In the genomic region with DNA sequence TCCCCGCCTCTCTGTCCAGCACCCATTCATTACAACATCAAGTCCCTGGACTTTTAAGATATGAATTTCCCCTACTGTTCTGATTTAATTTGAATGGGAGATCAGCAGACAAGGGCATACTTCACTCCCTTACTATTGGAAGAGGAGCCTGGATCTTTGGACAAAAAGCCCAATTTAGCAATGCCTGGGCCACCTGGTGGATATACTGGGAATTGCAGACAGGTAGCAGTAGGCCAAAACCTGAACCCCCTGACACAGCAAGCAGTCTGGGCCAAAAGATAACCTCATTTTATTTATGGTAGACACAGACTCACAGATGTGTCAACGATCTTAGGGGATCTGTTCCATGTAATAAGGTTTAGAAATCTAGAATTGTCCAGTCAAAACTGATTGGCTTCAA, we compare ENCODE assay signal across 9 mouse cellular contexts. TPM values are rescaled to one million over a fixed set of nuclear protein-coding genes. Genes with fewer than 3 reads are reported as not detected.
A peak's percentile ranks its signal among the peaks of the same experiment; 100 is the strongest.
DNase-seq lines count a peak whose midpoint lies in the region; ATAC-seq and TF ChIP-seq lines count a peak whose summit lies in the region.
"Had no signal": no experiment of that assay in that cellular context is flagged by ENCODE, and none has a peak within 500 bp of the region (broad histone marks: within the 10 kb centered on the region; RNA-seq: fewer than 3 reads in every experiment).

No protein-coding gene starts in this region.

- no peaks in the 10 kb centered on the region for H3K4me1 ChIP-seq in hindbrain, embryonic 14.5 days (replicated peaks; ENCODE audit: control insufficient read depth, insufficient read depth, low read length)
- no peaks in the 10 kb centered on the region for H3K4me1 ChIP-seq in hindbrain, embryonic 13.5 days (replicated peaks)
- H3K4me1 ChIP-seq in ES-E14 (ENCODE audit: control insufficient read depth in 2 of 2, insufficient read depth in 2 of 2, low read length in 2 of 2, poor library complexity in 1 of 2) = no peaks in the 10 kb centered on the region
- no peaks in the 10 kb centered on the region for H3K4me1 ChIP-seq in kidney, postnatal 0 days (replicated peaks; ENCODE audit: insufficient read depth, low read length)

- H3K27ac ChIP-seq in hindbrain, embryonic 14.5 days = no peak overlapping the region
- H3K27ac ChIP-seq in hindbrain, embryonic 13.5 days = no peak overlapping the region
- H3K27ac ChIP-seq in ES-E14 (ENCODE audit: insufficient read depth, low read depth, low read length, poor library complexity, severe bottlenecking) = no peak overlapping the region
- no peak overlapping the region for H3K27ac ChIP-seq in kidney, postnatal 0 days
- H3K27ac ChIP-seq: macrophage had no signal

- no peak overlapping the region for H3K4me2 ChIP-seq in hindbrain, embryonic 14.5 days (replicated peaks)
- no peak overlapping the region for H3K4me2 ChIP-seq in hindbrain, embryonic 13.5 days
- H3K4me2 ChIP-seq in kidney, postnatal 0 days (ENCODE audit: low read length) = no peak overlapping the region

- DNase-seq in hindbrain, embryonic 14.5 days (ENCODE audit: low spot score) = peak; percentile 82
- DNase-seq in A20 (ENCODE audit: low read depth, low spot score) (peak; percentile 43), ES-E14 (ENCODE audit: low read depth, low spot score) (peak; percentile 45)
- peak; percentile 85 to 91 for DNase-seq in cerebellum, postnatal 10 days
- peak; percentile 76 for DNase-seq in kidney, postnatal 0 days (ENCODE audit: low spot score)
- peak; percentile 67 for DNase-seq in lung, postnatal 10 days
- peak; percentile 79 for DNase-seq in thymus, postnatal 4 days

- H3K27me3 ChIP-seq in hindbrain, embryonic 14.5 days (ENCODE audit: control insufficient read depth, insufficient read depth, low read length) = no peaks in the 10 kb centered on the region
- no peaks in the 10 kb centered on the region for H3K27me3 ChIP-seq in hindbrain, embryonic 13.5 days
- no peaks in the 10 kb centered on the region for H3K27me3 ChIP-seq in kidney, postnatal 0 days (ENCODE audit: insufficient read depth, low read length)

- no peak overlapping the region for H3K9ac ChIP-seq in hindbrain, embryonic 14.5 days
- no peak overlapping the region for H3K9ac ChIP-seq in hindbrain, embryonic 13.5 days
- no peak overlapping the region for H3K9ac ChIP-seq in ES-E14 (ENCODE audit: insufficient read depth, low read depth, low read length, poor library complexity, severe bottlenecking)
- no peak overlapping the region for H3K9ac ChIP-seq in kidney, postnatal 0 days (ENCODE audit: low read depth, low read length)

- no peaks in the 10 kb centered on the region for H3K36me3 ChIP-seq in hindbrain, embryonic 14.5 days (replicated peaks; ENCODE audit: control insufficient read depth, insufficient read depth)
- H3K36me3 ChIP-seq in hindbrain, embryonic 13.5 days = no peaks in the 10 kb centered on the region
- H3K36me3 ChIP-seq in ES-E14 (ENCODE audit: control insufficient read depth, insufficient read depth, low read length, poor library complexity, severe bottlenecking) = no peaks in the 10 kb centered on the region
- H3K36me3 ChIP-seq in kidney, postnatal 0 days (ENCODE audit: insufficient read depth, low read length) = no peaks in the 10 kb centered on the region

- H3K4me3 ChIP-seq in hindbrain, embryonic 14.5 days (replicated peaks; ENCODE audit: low read length) = no peak overlapping the region
- no peak overlapping the region for H3K4me3 ChIP-seq in hindbrain, embryonic 13.5 days
- no peak overlapping the region for H3K4me3 ChIP-seq in ES-E14 (ENCODE audit: insufficient read depth in 1 of 2, low read depth in 1 of 2, low read length in 2 of 2, poor library complexity in 1 of 2, severe bottlenecking in 1 of 2)
- no peak overlapping the region for H3K4me3 ChIP-seq in kidney, postnatal 0 days (replicated peaks; ENCODE audit: low read depth, low read length)

- ATAC-seq in hindbrain, embryonic 14.5 days (ENCODE audit: low FRiP score) = no peak
- ATAC-seq in hindbrain, embryonic 13.5 days (ENCODE audit: low FRiP score) = no peak
- no peak for ATAC-seq in kidney, postnatal 0 days (replicated peaks; ENCODE audit: low FRiP score, low read depth)

- 62% methylated on average over 2 of the region's 2 CpGs for WGBS in hindbrain, embryonic 14.5 days
- WGBS in hindbrain, embryonic 13.5 days = 63% methylated on average over 2 of the region's 2 CpGs
- WGBS in kidney, postnatal 0 days = 52% methylated on average over 2 of the region's 2 CpGs

- peak; percentile 88 for TF ChIP-seq CTCF in kidney, postnatal 0 days (IDR thresholded peaks at IDR 0.05; ENCODE audit: low read depth)

- no peaks in the 10 kb centered on the region for H3K9me3 ChIP-seq in hindbrain, embryonic 14.5 days (ENCODE audit: control insufficient read depth, low read length)
- H3K9me3 ChIP-seq in hindbrain, embryonic 13.5 days = no peaks in the 10 kb centered on the region
- H3K9me3 ChIP-seq in ES-E14 (ENCODE audit: control insufficient read depth, insufficient read depth, low read depth, low read length) = no peaks in the 10 kb centered on the region
- H3K9me3 ChIP-seq in kidney, postnatal 0 days (replicated peaks; ENCODE audit: low read length) = no peaks in the 10 kb centered on the region

- in situ Hi-C loops in ES-E14 (cut with MboI; ENCODE audit: low sequenced_read_pairs in 2 of 2, unreplicated experiment in 2 of 2) = loop anchor here in 1 of 2 experiments (25.0 kb wide), 1 partner anchor 164 kb away; no protein-coding TSS in a partner anchor

TF ChIP-seq in ES-E14, 5 proteins besides CTCF, POLR2A, EP300 and RAD21:
- TF ChIP-seq ZNF384 (IDR thresholded peaks at IDR 0.05; ENCODE audit: low read depth, low read length) = no peak
- no peak; the same call in 1 of the 2 replicates for TF ChIP-seq ZC3H11A (IDR thresholded peaks at IDR 0.05; ENCODE audit: borderline replicate concordance, low read depth, low read length)
- no peak for TF ChIP-seq HCFC1 (IDR thresholded peaks at IDR 0.05; ENCODE audit: borderline replicate concordance, insufficient read depth, low read length)
- no peak for TF ChIP-seq CHD2 (IDR thresholded peaks at IDR 0.05; ENCODE audit: low read depth, low read length)
- no peak for TF ChIP-seq MAFK (IDR thresholded peaks at IDR 0.05; ENCODE audit: insufficient read depth, low read depth, low read length)

RNA-seq across cellular contexts. Expression of a gene that starts 9.1 kb away (rescaled TPM):
- 8.3 and 9.1 TPM in 2 replicates for polyA plus RNA-seq in hindbrain, embryonic 14.5 days (2014; fragmentation: Nextera tagmentation; extraction: Ambion mirVana)
- 9.0 and 10.4 TPM in 2 replicates for polyA plus RNA-seq in hindbrain, embryonic 13.5 days (2015; fragmentation: Nextera tagmentation; extraction: Ambion mirVana)
- total RNA-seq in ES-E14 (2012; rRNA removed) = not detected in 2 replicates
- not detected in 2 replicates for polyA plus RNA-seq in kidney, postnatal 0 days (2015; fragmentation: Nextera tagmentation; extraction: Ambion mirVana)
- polyA plus RNA-seq: macrophage had no signal

RNA-seq across cellular contexts. Expression of a gene that starts 54.2 kb away (rescaled TPM):
- 1.5 and 1.6 TPM in 2 replicates for polyA plus RNA-seq in hindbrain, embryonic 14.5 days (2014; fragmentation: Nextera tagmentation; extraction: Ambion mirVana)
- 1.00 and 1.0 TPM in 2 replicates for polyA plus RNA-seq in hindbrain, embryonic 13.5 days (2015; fragmentation: Nextera tagmentation; extraction: Ambion mirVana)
- 0.27 TPM in 1 of 2 replicates, not detected in the other for total RNA-seq in ES-E14 (2012; rRNA removed)
- polyA plus RNA-seq in kidney, postnatal 0 days (2015; fragmentation: Nextera tagmentation; extraction: Ambion mirVana) = 1.3 and 1.8 TPM in 2 replicates

RNA-seq across cellular contexts. Expression of a gene that starts 59.7 kb away (rescaled TPM):
- polyA plus RNA-seq in hindbrain, embryonic 14.5 days (2014; fragmentation: Nextera tagmentation; extraction: Ambion mirVana) = 1.5 and 1.9 TPM in 2 replicates
- 1.3 and 1.7 TPM in 2 replicates for polyA plus RNA-seq in hindbrain, embryonic 13.5 days (2015; fragmentation: Nextera tagmentation; extraction: Ambion mirVana)
- total RNA-seq in ES-E14 (2012; rRNA removed) = 0.63 and 0.85 TPM in 2 replicates
- polyA plus RNA-seq in kidney, postnatal 0 days (2015; fragmentation: Nextera tagmentation; extraction: Ambion mirVana) = 0.42 and 0.70 TPM in 2 replicates
- polyA plus RNA-seq: macrophage had no signal
